Mouse (Mus musculus) large intestine, adult 2 months (tissue): Measurements from ENCODE around the gene Il13ra1. TPM values are rescaled to one million over a fixed set of nuclear protein-coding genes. Genes with fewer than 3 reads are reported as not detected.
A peak's percentile ranks its signal among the peaks of the same experiment; 100 is the strongest.

Experiments used
- DNase-seq: peaks from one replicate; pipeline ENCODE4 v3.0.0-alpha.2; 2012; ENCODE audit warnings: low read depth, low spot score
- WGBS: fragments of 180-500 bp; shearing (Covaris S2); methylation state at CpG from one replicate; pipeline ENCODE4 v1.1.7; 2018; 5-methylcytosine and 5-hydroxymethylcytosine counted together
- polyA plus RNA-seq: library from polyadenylated mRNA; depleted of rRNA; stranded (reverse); fragments of >200 nt; gene quantifications from 2 replicates; pipeline ENCODE4 v1.2.3, GENCODE M21; 2012; rRNA removed

Il13ra1 gene
- 14.9 and 23.3 TPM in 2 replicates for polyA plus RNA-seq

DNA sequence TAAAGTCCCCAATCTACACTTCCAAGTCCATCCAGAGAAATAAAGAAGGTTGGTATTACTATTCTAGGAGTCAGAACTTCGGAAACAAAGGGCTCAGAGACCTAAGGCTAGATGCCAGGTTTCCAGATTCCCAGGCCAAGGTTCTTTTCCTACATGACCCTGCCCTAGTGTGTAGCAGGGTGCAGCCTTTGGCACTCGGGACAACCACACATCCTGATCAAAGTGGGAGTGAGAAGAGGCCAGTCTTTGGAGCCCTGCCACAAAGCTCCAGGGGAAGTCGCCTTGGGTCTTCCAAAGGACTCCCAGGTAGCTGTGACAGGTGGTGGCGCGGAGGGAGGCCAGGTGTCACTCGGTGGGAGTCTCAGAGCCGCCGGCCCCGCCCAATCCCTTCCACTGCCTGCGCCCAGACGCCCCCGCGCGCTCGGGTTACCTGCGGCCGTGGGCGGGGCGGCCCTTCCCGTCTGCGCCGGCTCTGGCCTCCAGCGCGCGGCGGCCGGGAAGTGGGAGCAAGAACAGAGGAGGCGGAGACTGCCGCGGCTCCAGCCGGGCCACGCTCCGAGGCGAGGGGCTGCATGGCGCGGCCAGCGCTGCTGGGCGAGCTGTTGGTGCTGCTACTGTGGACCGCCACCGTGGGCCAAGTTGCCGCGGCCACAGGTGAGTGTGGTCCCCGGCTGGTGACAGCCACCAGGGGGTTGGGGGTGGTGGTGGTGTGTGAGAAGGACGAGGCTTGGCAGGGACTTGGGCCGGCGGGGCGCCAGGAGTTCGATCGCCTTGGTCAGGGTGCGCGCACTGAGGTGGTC, at the start of gene Il13ra1:
Il13ra1 (plus strand) TSS at position 489 of the 800 bp plus-strand sequence.
- WGBS: 18% methylated on average over 46 of the region's 51 CpGs
- no peak for DNase-seq

DNA sequence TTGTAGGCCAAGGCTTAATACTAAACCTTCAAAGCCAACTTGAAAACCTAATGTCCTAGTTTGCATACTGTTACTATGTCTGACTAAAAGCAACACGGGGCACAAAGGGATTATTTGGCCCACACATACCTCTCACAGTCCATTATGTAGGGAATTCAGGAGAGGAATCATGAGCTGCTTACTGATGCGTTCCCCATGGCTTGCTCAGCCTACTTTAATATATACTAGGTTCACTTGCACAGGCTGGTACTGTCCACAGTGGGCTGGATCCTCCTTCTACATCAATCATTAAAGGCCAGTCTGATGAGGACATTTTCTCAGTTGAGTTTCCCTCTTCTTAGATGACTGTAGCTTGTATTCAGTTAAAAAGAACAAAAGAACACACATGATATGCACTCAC, 37.9 kb upstream of the Il13ra1 start:
- 83% methylated on average over 2 of the region's 2 CpGs for WGBS
- no peak for DNase-seq

DNA sequence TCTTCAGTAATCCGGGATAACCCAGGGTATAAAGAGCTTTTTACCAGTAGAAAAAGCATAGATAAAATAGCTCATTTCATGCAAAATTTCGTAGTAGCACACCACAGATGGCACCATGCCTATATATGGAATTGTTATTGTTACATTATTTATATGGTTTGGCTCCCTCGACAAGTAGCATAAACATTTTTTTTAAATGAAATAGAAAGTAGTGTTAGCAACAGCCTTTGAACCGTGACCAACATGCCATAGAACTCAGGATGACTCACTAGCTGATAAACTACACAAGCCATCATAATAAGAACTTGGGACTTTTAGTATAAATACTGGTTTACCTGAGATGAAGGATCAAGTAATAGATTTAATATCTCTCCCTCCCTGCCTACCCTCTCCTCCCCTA, 34.7 kb upstream of the Il13ra1 start:
- WGBS: 41% methylated on average over 4 of the region's 4 CpGs

DNA sequence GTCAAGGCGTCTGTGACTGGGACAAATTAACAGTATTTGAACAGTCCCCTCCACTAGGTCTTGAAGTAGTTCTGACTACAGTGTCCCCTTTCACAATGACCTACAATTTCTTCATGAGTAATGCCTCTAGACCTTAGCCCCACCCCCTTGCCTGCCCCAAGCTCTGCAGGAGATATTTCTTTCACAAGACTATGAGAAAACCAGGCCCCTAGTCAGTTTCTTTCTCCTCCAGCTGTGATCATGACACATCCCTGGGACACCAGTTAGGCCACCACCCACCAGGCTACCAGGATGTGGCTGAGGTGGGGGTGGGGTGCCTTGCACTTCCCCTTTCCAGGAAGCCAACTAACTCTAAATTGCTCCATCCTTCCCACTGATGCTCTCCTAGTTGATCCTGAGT, 29.0 kb upstream of the Il13ra1 start:
- no peak for DNase-seq

More for the DNA sequence above, 34.7 kb upstream of the Il13ra1 start:
- no peak for DNase-seq

DNA sequence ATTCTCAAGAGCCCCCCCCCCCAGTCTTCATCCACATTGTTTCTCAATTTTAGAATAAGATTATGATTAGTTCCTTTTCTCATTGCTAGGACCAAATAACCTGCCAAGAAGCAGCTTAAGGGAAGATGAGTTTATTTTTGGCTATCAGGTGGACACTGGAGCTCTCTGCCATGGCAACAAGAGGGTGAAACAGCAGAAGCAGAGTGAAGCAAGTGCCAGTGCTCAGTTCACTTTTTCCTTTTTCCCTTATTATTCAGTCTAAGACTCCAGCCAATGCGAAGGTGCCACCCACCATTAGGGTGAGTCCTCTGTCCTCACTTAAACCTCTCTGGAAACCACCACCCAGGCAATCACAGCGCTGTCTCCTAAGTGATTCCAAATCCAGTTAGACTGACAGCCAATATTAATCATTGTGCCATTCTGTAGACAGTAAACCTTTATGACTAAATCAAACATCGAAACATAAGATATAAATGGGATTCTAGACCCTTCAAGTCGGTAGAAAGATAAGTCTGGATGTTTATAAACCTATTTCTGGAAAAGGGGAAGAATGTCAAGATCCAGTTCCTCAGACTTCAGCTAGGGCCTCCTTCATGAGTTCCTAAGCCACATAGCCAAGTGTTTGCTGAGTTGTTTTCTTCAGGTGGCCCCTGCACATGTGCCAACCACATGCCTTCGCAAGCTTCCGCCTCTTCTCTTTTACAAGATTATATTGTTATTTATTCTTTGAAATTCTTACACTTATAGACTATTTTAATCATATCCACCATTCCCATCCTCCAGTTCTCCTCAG, 23.2 kb upstream of the Il13ra1 start:
- no peak for DNase-seq
- WGBS: 82% methylated on average over 6 of the region's 6 CpGs

More for the DNA sequence above, 29.0 kb upstream of the Il13ra1 start:
- WGBS: 93% methylated on average over 1 of the region's 1 CpGs

DNA sequence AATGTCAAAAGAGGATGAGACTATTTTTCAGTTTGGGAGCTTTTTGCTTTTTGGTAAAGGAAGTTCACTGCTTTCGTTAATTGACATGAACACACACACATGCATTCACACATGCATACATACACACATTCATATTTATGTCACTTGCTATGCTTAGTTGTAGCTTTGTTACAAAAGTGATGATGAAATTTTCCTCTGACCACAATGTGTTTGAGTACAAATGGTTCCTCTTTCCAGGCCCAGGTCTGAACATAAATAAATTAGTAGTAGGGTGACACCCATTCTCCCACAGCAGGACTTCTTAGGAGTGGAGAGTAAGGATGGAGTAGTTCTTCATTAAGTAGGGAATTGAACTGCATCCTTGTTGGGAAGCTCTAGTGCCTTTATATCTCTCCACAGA, 11.0 kb upstream of the Il13ra1 start:
- DNase-seq: no peak
- 89% methylated on average over 1 of the region's 1 CpGs for WGBS

DNA sequence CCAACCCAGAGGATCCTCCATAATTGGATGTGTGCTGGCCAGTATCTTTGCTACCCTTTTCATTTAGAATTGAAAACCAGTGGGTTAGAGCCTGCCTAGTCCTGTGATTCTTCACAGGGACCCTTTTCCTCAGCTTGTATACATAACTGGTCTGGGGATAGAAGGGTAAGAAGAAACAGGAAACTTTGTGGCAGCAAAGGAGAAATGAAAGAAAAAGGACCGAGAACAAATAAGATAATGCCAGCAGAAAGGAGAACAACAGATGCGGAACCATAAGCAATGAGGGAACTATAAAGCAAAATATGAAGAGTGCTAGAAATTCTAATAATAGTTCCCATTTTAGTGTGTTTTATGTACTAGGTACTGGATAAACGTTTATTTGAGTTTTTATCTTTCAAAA, 10.6 kb upstream of the Il13ra1 start:
- WGBS: 69% methylated on average over 3 of the region's 3 CpGs
- DNase-seq: no peak

DNA sequence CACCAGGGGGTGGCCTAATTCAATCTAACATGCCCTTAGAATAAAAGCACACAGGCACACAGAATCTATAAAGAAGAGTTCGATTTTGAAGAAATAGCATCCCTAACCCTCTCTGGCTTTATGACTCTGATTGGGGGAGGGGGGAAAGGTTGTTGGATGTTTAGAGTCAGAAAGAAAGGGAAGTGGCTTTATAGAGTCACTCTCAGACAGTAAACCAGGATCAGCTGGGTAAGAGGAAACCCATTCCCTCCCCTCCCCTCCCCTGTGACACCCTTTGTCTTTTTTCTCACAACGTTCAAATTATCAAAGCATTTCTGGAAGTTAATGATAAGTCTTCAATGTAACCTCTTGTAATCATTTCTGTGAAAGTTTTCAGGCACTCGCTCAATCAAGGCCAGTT, 3.3 kb upstream of the Il13ra1 start:
- DNase-seq: no peak
- 41% methylated on average over 3 of the region's 3 CpGs for WGBS

DNA sequence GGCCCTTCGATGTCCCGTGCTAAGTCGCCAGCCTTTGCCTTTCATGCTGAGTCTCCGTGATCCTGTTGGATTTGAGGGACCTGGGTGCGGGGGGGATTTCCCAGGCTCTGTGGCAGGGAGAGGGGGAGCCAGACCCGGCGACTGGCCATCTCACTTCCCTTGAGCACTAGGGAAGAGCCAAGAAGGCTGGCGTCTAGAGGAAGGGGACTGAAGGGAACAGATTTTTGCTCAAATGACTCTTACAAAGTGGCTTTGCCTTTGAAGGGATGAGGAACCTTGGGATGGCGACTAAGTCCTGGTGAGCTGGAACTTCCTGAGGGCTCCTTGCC, 476 bp downstream of the Il13ra1 start:
- DNase-seq: no peak
- 17% methylated on average over 9 of the region's 9 CpGs for WGBS

- DNase-seq: no peak
- WGBS: 55% methylated on average over 4 of the region's 4 CpGs
Observed at GRCm38 (mm10) chrX:36115171-36115570, 3.3 kb downstream of the Il13ra1 start.

DNA sequence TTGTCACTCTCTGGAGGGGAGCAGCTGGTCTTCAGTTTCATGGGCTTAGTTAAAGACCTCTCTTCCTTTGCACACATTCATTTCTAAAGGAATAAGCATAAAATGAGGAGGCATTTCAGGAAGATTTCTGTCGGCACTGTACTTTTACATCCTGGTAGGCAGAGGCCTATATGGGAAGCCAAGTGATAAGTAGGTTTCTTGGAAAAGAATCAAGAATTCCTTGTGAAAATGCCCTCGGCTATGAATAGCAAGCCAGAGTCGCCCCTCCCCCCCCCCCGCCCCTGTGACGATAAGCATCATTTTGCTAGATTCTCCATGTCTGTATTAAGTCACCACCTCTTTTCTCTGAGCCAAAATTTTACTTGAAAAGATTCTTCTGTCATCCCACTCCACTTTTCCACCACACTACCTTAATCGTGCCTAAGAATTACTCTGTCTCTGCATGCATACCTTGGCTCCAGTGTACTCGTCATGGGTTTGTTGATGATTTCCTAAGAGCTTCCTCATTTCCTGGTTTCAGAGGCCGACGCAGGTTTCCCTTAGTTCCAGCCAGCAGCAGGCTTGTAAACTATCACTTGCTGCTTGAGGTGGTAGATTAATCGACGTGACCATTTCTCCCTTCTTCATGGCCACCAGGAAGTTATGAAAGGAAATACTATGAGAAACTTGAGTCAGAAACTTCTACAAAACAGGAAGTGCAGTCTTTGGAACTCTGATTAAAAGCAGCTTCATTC, 17.3 kb downstream of the Il13ra1 start:
- WGBS: 28% methylated on average over 11 of the region's 11 CpGs
- no peak for DNase-seq

- 39% methylated on average over 1 of the region's 1 CpGs for WGBS
- no peak for DNase-seq
Observed at GRCm38 (mm10) chrX:36129771-36130108, 17.8 kb downstream of the Il13ra1 start.

GRCm38 (mm10) chrX:36136346-36136745, 24.4 kb downstream of the Il13ra1 start:
- 39% methylated on average over 1 of the region's 1 CpGs for WGBS
- no peak for DNase-seq

DNA sequence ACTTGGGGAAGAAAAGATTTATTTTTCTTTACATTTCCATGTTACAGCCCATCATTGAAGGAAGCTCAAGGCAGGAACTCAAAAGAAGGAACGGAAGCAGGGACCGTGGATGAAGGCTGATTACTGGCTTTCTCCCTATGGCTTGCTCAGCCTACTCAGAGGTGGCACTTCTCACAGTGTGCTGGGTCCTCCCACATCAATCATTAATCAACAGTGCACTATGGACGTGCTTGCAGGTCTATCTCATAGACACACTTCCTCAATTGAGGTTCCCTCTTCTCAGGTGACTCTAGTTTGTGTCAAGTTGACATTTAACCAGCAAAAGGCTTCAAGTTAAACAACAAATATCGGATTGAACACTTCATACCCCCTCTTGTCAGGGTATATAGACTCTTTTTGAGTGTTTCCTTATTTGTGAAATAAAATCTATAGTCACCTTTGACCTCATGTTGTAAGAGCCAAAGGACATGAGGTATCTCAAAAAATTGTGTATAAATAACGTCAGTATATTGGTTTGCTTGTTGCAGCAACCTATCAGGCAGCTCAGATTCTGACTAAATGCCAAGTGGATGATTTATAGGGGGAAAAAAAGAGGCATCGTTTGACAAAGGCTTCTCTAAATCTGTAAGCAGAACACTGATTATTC, 30.2 kb downstream of the Il13ra1 start:
- DNase-seq: no peak
- 42% methylated on average over 6 of the region's 6 CpGs for WGBS

GRCm38 (mm10) chrX:36146746-36147145, 34.8 kb downstream of the Il13ra1 start:
- no peak for DNase-seq
- 65% methylated on average over 4 of the region's 4 CpGs for WGBS

DNA sequence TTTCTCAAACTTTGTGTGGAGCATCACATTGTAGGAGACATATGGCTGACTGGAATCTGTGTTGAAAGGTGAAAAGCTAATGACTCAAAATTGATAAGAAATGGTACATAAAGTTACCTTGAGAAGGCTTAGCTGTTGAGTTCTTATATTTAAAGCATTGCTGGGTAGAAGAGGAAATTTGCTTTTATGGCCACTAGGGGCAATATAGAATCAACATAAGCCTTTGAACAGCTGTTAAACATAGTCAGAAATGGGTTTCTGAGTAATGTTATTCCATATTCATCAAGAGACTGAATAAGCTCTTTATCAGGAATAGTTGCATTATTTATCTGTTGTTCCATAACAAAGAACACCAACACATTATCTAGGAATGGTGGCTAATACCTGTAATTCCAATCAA, 38.2 kb downstream of the Il13ra1 start:
- DNase-seq: no peak

- no peak for DNase-seq
- 79% methylated on average over 2 of the region's 2 CpGs for WGBS
Observed at GRCm38 (mm10) chrX:36156677-36157076, 44.8 kb downstream of the Il13ra1 start.

- DNase-seq: no peak
- 52% methylated on average over 4 of the region's 4 CpGs for WGBS
Observed at GRCm38 (mm10) chrX:36161567-36161966, 49.7 kb downstream of the Il13ra1 start.

DNA sequence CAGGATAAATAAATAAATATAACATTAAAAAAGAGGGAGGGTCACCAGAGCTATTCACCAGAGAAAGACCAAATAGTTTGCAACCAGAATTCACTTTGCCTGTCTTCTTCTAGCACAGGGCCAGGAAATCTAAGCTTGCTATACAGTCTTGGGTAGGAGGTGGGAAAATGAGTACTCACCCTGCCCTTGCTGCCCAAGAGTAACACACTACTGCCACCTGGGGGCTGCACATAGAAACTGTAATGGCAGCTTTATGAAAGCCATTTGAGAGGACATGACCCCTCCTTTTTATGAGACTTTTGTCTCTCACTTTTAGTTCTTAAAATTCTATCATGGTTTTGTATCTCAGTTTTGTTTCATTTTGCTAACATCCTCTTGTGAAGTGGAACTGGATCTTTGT, 71.7 kb downstream of the Il13ra1 start:
- DNase-seq: peak; percentile 0

GRCm38 (mm10) chrX:36186036-36186435, 74.1 kb downstream of the Il13ra1 start:
- no peak for DNase-seq
- WGBS: 62% methylated on average over 5 of the region's 5 CpGs
